Mouse (Mus musculus) ES-Bruce4 (cell line): ENCODE results near the gene Agpat3. TPM values are rescaled to one million over a fixed set of nuclear protein-coding genes. Genes with fewer than 3 reads are reported as not detected.

Experiments used
- H3K27ac ChIP-seq: 2 replicates; pipeline ENCODE4 v1.5.1; 2012; ENCODE audit warnings: low read length, inconsistent platforms; ENCODE audit not compliant: insufficient read depth
- H3K27me3 ChIP-seq: 2 replicates; pipeline ENCODE4 v1.6.1; 2012; ENCODE audit warnings: mild to moderate bottlenecking, low read length, inconsistent platforms; ENCODE audit not compliant: control insufficient read depth, poor library complexity, insufficient read depth, severe bottlenecking
- H3K36me3 ChIP-seq: 2 replicates; pipeline ENCODE4 v1.6.1; 2012; ENCODE audit warnings: inconsistent platforms, mild to moderate bottlenecking, low read length, moderate library complexity; ENCODE audit not compliant: control insufficient read depth, poor library complexity, insufficient read depth, severe bottlenecking
- H3K4me1 ChIP-seq: one replicate; pipeline ENCODE4 v1.8.1; 2011; ENCODE audit warnings: low read length; ENCODE audit not compliant: control insufficient read depth, insufficient read depth
- H3K4me3 ChIP-seq: 2 replicates; pipeline ENCODE4 v1.5.1; 2011; ENCODE audit warnings: low read depth, mild to moderate bottlenecking, low read length
- H3K9ac ChIP-seq: 2 replicates; pipeline ENCODE4 v1.6.1; 2012; ENCODE audit warnings: low read depth, mild to moderate bottlenecking, inconsistent platforms; ENCODE audit not compliant: poor library complexity, severe bottlenecking
- H3K9me3 ChIP-seq: replicated peaks from 2 replicates; pipeline ENCODE4 v1.6.1; 2012; ENCODE audit warnings: mild to moderate bottlenecking, low read length, inconsistent platforms; ENCODE audit not compliant: control insufficient read depth, poor library complexity, insufficient read depth, severe bottlenecking
- CTCF ChIP-seq: IDR thresholded peaks from one replicate; pipeline ENCODE4 v1.8.1; 2011; ENCODE audit warnings: low read depth, low read length
- EP300 ChIP-seq: IDR thresholded peaks from 2 replicates; pipeline ENCODE4 v1.6.1; 2011; ENCODE audit warnings: low read depth, low read length; ENCODE audit not compliant: insufficient read depth
- POLR2A ChIP-seq: IDR thresholded peaks from one replicate; pipeline ENCODE4 v1.8.1; 2011; ENCODE audit warnings: low read length; ENCODE audit not compliant: insufficient read depth
- polyA plus RNA-seq: library from polyadenylated mRNA; stranded (reverse); fragments of >200 nt; gene quantifications from 2 replicates; pipeline ENCODE4 v1.2.4, GENCODE M21; 2011; ENCODE audit warnings: low read depth; ENCODE audit not compliant: missing spikeins, insufficient read depth, insufficient read length

The Agpat3 gene
- polyA plus RNA-seq, 1 experiment, result 56.0 TPM

GRCm38 (mm10) chr10:78357742-78358141, 5.5 kb upstream of the Agpat3 start:
- no peaks in the 10 kb centered on the region for H3K36me3 ChIP-seq
- no peak overlapping the region for H3K9ac ChIP-seq
- H3K27me3 ChIP-seq, result no peaks in the 10 kb centered on the region
- H3K9me3 ChIP-seq, result no peaks in the 10 kb centered on the region
- TF ChIP-seq POLR2A (no peak), CTCF (no peak), EP300 (no peak)
- no peak overlapping the region for H3K4me3 ChIP-seq
- peaks cover 3% of the 10 kb centered on the region for H3K4me1 ChIP-seq
- H3K27ac ChIP-seq, result no peak overlapping the region

GRCm38 (mm10) chr10:78355931-78356593, 3.8 kb upstream of the Agpat3 start:
- H3K4me1 ChIP-seq, result peaks cover 3% of the 10 kb centered on the region
- no peak overlapping the region for H3K27ac ChIP-seq
- TF ChIP-seq EP300, result no peak
- TF ChIP-seq POLR2A, result no peak
- no peak for TF ChIP-seq CTCF
- H3K36me3 ChIP-seq, result no peaks in the 10 kb centered on the region
- H3K9ac ChIP-seq, result no peak overlapping the region
- H3K27me3 ChIP-seq, result no peaks in the 10 kb centered on the region; the same call in 1 of the 2 replicates
- H3K4me3 ChIP-seq, result no peak overlapping the region
- H3K9me3 ChIP-seq, result no peaks in the 10 kb centered on the region

- Histone ChIP-seq H3K9ac (0 out of 2 replicates have a peak overlapping the region, but pooled peaks have one; percentile 97), H3K27ac (no peak overlapping the region), H3K4me3 (no peak overlapping the region), H3K27me3 (no peaks in the 10 kb centered on the region; the same call in 1 of the 2 replicates), H3K4me1 (peaks cover 3% of the 10 kb centered on the region), H3K36me3 (no peaks in the 10 kb centered on the region), H3K9me3 (no peaks in the 10 kb centered on the region)
- no peak for TF ChIP-seq POLR2A
- TF ChIP-seq CTCF, result no peak
- TF ChIP-seq EP300, result no peak
Observed at GRCm38 (mm10) chr10:78353196-78353595, 907 bp upstream of the Agpat3 start.

GRCm38 (mm10) chr10:78352666-78353030, 359 bp upstream of the Agpat3 start:
- Histone ChIP-seq H3K27ac (no peak overlapping the region), H3K4me1 (peaks cover 3% of the 10 kb centered on the region)
- TF ChIP-seq CTCF (no peak), EP300 (no peak), POLR2A (no peak)

GRCm38 (mm10) chr10:78351564-78351886, 764 bp downstream of the Agpat3 start:
- Histone ChIP-seq H3K4me1 (peaks cover 3% of the 10 kb centered on the region), H3K27ac (no peak overlapping the region), H3K9ac (peak overlapping the region; percentile 97), H3K27me3 (no peaks in the 10 kb centered on the region; the same call in 1 of the 2 replicates), H3K36me3 (no peaks in the 10 kb centered on the region), H3K9me3 (no peaks in the 10 kb centered on the region), H3K4me3 (peak overlapping the region; percentile 82)
- TF ChIP-seq POLR2A, result no peak
- TF ChIP-seq CTCF, result no peak
- TF ChIP-seq EP300, result no peak

More at GRCm38 (mm10) chr10:78352666-78353030, 359 bp upstream of the Agpat3 start:
- Histone ChIP-seq H3K4me3 (peak overlapping the region; percentile 82), H3K9me3 (no peaks in the 10 kb centered on the region), H3K27me3 (no peaks in the 10 kb centered on the region; the same call in 1 of the 2 replicates), H3K9ac (peak overlapping the region; percentile 97), H3K36me3 (no peaks in the 10 kb centered on the region)

GRCm38 (mm10) chr10:78350796-78351556, 1.3 kb downstream of the Agpat3 start:
- TF ChIP-seq EP300, result no peak
- TF ChIP-seq CTCF, result no peak
- TF ChIP-seq POLR2A, result no peak
- no peaks in the 10 kb centered on the region; the same call in 1 of the 2 replicates for H3K27me3 ChIP-seq
- no peaks in the 10 kb centered on the region for H3K9me3 ChIP-seq
- H3K9ac ChIP-seq, result peak overlapping the region; percentile 97
- no peak overlapping the region for H3K27ac ChIP-seq
- H3K36me3 ChIP-seq, result no peaks in the 10 kb centered on the region
- H3K4me3 ChIP-seq, result peak overlapping the region; percentile 82
- H3K4me1 ChIP-seq, result peaks cover 3% of the 10 kb centered on the region
